Mouse (Mus musculus): ENCODE data around the gene Defb19. TPM values are rescaled to one million over a fixed set of nuclear protein-coding genes. Genes with fewer than 3 reads are reported as not detected.
A peak's percentile ranks its signal among the peaks of the same experiment; 100 is the strongest.

Defb19 gene
- not detected for total RNA-seq (2021)
- long read RNA-seq, experiment 1 = 0 reads
- long read RNA-seq, experiment 2 = 0 reads

- DNase-seq (ENCODE audit: low spot score in 2 of 2) = no peak
- intact Hi-C loops (cut with DNase I) = no loop called here
These were observed at the start of gene Defb19 for GRCm38 (mm10) chr2:152580107-152580506. Gene Defb19, minus strand, starts transcription at chr2:152580312.

- intact Hi-C loops (cut with DNase I) = no loop called here
- DNase-seq (ENCODE audit: low spot score in 2 of 2) = no peak
These were observed 49.8 kb upstream of the Defb19 start for GRCm38 (mm10) chr2:152629904-152630303.

- intact Hi-C loops (cut with DNase I) = no loop called here
- DNase-seq (ENCODE audit: low spot score in 2 of 2) = no peak
These were observed 49.1 kb upstream of the Defb19 start for GRCm38 (mm10) chr2:152629239-152629638.

GRCm38 (mm10) chr2:152628066-152628465 is 48.0 kb upstream of the Defb19 start:
- DNase-seq (ENCODE audit: low spot score in 2 of 2) = no peak
- intact Hi-C loops (cut with DNase I) = no loop called here

- intact Hi-C loops (cut with DNase I) = no loop called here
- DNase-seq (ENCODE audit: low spot score in 2 of 2) = no peak
These were observed 46.9 kb upstream of the Defb19 start, which contains the start of gene Rem1 for GRCm38 (mm10) chr2:152626774-152627591. Gene Rem1, plus strand, starts transcription at chr2:152626951.

- intact Hi-C loops (cut with DNase I) = no loop called here
These were observed 45.1 kb upstream of the Defb19 start for GRCm38 (mm10) chr2:152625256-152625655.

GRCm38 (mm10) chr2:152624566-152624965 is 44.5 kb upstream of the Defb19 start:
- intact Hi-C loops (cut with DNase I) = no loop called here
- DNase-seq (ENCODE audit: low spot score in 2 of 2) = no peak

More at GRCm38 (mm10) chr2:152625256-152625655, 45.1 kb upstream of the Defb19 start:
- no peak for DNase-seq (ENCODE audit: low spot score in 2 of 2)

- no peak for DNase-seq (ENCODE audit: low spot score in 2 of 2)
- intact Hi-C loops (cut with DNase I) = no loop called here
These were observed 42.8 kb upstream of the Defb19 start, which contains the start of gene Defb25 for GRCm38 (mm10) chr2:152622953-152623352. Gene Defb25, minus strand, starts transcription at chr2:152623053.

GRCm38 (mm10) chr2:152622151-152622550 is 42.0 kb upstream of the Defb19 start:
- intact Hi-C loops (cut with DNase I) = no loop called here
- DNase-seq (ENCODE audit: low spot score in 2 of 2) = no peak

GRCm38 (mm10) chr2:152620367-152621134 is 40.4 kb upstream of the Defb19 start:
- intact Hi-C loops (cut with DNase I) = no loop called here
- no peak for DNase-seq (ENCODE audit: low spot score in 2 of 2)

GRCm38 (mm10) chr2:152617374-152617773 is 37.3 kb upstream of the Defb19 start:
- intact Hi-C loops (cut with DNase I) = loop anchor here (5.0 kb wide), 1 partner anchor 215 kb away; the partner anchor contains the start of gene Bcl2l1
- no peak for DNase-seq (ENCODE audit: low spot score in 2 of 2)

- intact Hi-C loops (cut with DNase I) = loop anchor here (5.0 kb wide), 1 partner anchor 216 kb away; the partner anchor contains the start of gene Bcl2l1
- no peak for DNase-seq (ENCODE audit: low spot score in 2 of 2)
These were observed 36.4 kb upstream of the Defb19 start for GRCm38 (mm10) chr2:152616470-152616869.

- intact Hi-C loops (cut with DNase I) = loop anchor here (2.0 to 5.0 kb wide), 3 partner anchors 41 to 217 kb away; partner anchors contain the start of gene Bcl2l1
These were observed 35.5 kb upstream of the Defb19 start for GRCm38 (mm10) chr2:152615563-152615962.

GRCm38 (mm10) chr2:152612193-152612592 is 32.1 kb upstream of the Defb19 start:
- intact Hi-C loops (cut with DNase I) = no loop called here
- DNase-seq (ENCODE audit: low spot score in 2 of 2) = no peak

More at GRCm38 (mm10) chr2:152615563-152615962, 35.5 kb upstream of the Defb19 start:
- peak; percentile 75 to 77 for DNase-seq (ENCODE audit: low spot score in 2 of 2)

- intact Hi-C loops (cut with DNase I) = no loop called here
- DNase-seq (ENCODE audit: low spot score in 2 of 2) = no peak
These were observed 28.6 kb upstream of the Defb19 start for GRCm38 (mm10) chr2:152608719-152609118.

GRCm38 (mm10) chr2:152607746-152608145 is 27.6 kb upstream of the Defb19 start:
- intact Hi-C loops (cut with DNase I) = no loop called here

GRCm38 (mm10) chr2:152604057-152604456 is 23.9 kb upstream of the Defb19 start, which contains the start of gene Defb36:
Gene Defb36, plus strand, starts transcription at chr2:152604327.
- intact Hi-C loops (cut with DNase I) = no loop called here
- DNase-seq (ENCODE audit: low spot score in 2 of 2) = peak in 1 of 2 experiments; percentile 51

More at GRCm38 (mm10) chr2:152607746-152608145, 27.6 kb upstream of the Defb19 start:
- no peak for DNase-seq (ENCODE audit: low spot score in 2 of 2)

- intact Hi-C loops (cut with DNase I) = no loop called here
- DNase-seq (ENCODE audit: low spot score in 2 of 2) = no peak
These were observed 21.3 kb upstream of the Defb19 start for GRCm38 (mm10) chr2:152601275-152601960.

GRCm38 (mm10) chr2:152600076-152600475 is 20.0 kb upstream of the Defb19 start:
- intact Hi-C loops (cut with DNase I) = no loop called here
- DNase-seq (ENCODE audit: low spot score in 2 of 2) = no peak
